Mouse (Mus musculus) urinary bladder, postnatal 14 days (tissue): ENCODE results near the gene Zfp811.
"Not testable (repeated sequence)": the region's sequence is repeated elsewhere in the genome, so short reads cannot be mapped to it uniquely, and the experiment has no call there.

ENCODE experiments used
- DNase-seq: peaks from one replicate; pipeline ENCODE4 v3.0.0; 2021; ENCODE audit warnings: low spot score

The Zfp811 gene

DNA sequence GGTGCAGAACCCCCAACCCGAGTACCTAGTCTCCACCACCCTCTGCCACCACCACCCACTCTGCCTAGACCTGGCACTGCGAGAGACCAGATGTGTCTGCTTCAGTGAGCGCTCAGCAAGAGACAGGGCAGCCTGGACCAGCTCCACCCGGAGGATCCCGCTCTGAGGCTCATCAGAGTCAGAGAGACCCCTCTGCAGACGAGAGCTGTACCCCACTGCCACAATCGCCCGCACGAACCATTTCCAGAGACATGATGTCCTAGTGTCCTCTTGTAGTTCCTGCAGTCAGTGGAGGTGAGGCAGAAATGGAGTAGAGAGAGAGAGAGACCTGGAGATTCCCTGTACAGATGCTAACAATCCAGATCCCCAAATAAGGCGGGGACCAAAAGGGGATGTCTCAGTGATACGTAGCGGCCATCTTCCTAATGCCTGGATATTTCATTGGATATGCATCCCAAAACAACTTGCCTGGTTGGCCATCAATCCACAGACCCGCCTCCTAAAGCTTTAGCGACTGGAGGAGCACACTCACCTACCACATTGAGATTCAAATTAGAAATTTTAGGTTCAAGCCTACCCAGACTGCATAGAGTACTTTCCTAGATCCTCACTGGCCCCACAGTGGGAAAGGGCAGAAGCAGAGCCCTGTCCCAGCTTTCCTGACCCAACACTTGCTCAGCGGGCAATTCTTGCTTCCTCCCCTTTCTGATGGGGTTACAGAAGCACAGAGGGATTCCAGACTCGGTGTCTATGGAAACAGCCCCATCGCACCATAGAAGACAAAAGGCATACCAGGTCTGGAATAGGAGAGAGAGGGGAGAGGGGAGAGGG lies at the start of gene Zfp811:
Gene Zfp811 (minus strand): TSS at position 388 of the 831 bp plus-strand sequence.
- DNase-seq, result peak; percentile 19

DNA sequence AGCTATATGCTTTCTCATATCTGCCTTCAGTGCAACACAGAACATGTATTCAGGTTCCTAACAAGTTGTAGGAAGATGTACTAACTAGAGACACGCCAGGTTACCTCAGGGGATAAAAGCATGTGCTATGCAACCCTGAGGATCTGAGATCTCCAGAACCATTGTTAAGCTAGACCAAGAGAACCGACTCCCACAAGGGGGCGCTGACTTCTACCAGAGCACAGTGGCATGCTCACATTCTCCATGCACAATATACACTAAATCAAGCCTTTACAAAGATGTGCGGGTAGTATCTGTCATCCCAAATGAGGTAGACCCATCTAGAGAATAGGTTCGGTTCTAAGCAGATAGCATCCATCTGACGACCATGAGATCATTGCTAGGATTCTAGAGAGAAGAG lies 47.0 kb upstream of the Zfp811 start:
- DNase-seq, result not testable (repeated sequence)

DNA sequence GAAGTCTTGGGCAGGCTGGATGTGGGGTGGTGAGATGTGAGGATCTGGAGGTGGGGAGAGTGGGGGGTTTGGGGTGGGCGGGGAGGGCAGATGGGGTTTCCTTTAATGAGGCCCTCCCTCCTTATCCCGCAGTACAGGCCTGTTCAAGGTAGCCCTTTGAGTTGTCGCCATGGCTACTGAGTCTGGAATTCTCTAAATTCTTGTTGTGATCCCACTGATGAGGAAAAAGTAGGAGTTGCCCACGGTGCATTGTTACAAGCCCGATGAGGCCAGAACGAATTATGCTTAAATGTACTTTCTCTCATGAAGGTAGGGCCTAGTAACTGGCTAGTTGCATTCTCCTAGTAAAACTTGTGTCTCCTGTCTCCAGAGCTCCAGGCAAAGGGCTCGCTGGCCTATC lies 41.9 kb upstream of the Zfp811 start:
- no peak for DNase-seq

DNA sequence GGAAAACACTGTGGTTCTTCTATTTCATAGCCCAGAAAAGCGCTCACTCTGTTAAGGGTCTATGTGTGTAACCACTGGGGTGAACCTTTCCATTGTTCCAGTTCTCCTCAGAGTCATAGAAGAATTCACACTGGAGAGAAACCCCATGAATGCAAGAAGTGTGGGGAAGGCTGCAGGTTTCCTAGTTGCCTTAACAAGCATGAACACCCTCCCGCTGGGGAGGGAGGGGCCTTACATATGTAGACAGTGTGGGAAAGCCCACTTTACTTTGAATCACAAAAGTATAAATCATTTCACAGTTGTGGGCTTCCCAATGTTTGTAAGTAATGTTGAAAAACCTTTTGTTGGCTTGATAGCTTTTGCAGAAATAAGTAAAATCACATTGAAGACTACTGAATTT lies 31.7 kb upstream of the Zfp811 start:
- no peak for DNase-seq

DNA sequence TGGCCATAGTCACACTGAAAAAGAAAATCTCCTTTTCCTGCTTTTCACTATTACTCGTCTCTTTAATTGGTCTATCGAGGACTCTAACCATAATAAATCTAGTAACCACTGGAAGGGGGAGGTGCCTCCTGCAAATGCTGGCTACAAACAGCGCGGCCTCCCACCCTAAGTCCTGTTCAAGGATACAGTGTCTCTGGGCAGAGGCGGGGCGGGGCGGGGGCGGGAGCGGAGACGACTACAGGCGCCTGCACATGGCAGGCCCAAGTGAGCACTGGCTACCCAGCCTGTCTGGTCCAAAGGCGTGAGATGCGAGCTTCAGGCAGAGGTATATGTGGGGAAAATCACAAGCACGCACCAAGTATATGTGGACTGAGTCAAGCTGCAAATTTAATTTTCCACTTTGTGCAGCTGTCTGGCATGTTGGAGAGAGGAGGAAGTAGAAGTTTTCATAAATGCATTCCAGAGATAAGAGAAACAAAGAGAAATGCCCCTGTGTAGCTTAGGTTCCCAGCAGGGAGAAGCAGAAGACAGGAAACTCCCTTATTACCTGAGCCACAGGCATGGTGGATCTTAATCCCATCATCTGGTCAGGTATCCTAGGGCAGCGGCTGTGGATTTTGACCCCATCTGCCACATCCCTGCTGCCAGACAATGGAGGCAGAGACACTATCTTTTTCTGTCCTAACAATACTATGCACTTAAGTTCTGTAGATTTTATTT lies 29.5 kb upstream of the Zfp811 start:
- DNase-seq, result peak; percentile 8

DNA sequence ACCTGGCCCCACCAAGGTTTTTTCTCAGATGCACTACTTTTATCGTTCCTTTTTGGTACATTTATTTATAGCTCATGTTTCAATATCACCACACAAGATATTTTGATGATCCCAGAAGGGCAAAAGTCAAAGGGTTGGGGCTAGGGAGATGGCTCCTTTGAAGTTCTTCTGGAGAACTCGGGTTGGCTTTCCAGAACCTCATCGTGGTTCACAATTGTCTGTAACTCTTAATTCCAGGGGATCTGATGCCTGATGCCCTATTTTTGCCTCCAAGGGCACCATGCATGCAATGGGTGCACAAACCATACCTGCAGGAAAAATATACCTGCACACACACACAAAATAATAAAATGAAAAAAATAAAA lies 20.7 kb upstream of the Zfp811 start:
- no peak for DNase-seq

DNA sequence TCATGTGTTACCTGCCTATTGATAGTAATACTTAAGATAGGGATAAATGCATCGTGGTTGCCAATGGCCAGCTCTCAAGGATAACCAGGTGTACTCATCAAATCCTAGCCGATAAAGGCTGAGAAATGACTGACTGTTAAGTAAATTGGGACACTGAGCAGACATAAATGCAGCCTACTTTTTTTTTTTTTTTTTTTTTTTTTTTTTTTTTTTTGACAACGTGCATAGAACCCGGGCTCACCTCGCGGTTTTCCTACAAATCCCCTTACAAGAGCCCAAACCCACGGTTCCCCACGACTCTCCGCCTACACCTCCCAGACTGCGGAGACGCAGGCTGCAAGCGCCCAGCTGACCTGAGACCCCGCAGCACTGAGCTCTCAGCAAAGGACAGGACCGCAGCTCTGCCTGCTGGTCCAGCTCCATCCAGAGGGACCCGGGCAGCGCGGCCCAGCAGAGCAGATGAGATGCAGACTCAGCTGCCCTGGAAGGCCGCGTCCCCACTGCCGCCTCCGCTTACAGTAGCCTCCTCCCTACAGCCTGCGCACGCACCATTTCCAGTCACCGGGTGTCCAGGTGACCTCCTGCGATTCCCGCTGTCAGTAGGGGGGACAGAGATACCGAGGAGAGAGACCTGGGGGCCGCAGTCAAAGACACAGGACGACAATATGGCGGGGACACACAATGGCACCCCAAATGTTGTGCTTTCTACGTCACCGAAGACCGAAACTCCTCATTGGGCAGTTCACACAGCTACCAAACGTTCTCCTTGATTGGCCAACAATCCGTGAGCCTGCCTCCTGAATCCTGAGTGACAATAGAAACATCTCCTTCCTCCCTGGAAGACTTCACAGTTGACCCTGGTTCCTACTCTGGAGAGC lies 20.0 kb upstream of the Zfp811 start, which contains the start of gene Zfp799:
Gene Zfp799 (minus strand): TSS at position 722 of the 878 bp plus-strand sequence.
- peak; percentile 69 for DNase-seq

DNA sequence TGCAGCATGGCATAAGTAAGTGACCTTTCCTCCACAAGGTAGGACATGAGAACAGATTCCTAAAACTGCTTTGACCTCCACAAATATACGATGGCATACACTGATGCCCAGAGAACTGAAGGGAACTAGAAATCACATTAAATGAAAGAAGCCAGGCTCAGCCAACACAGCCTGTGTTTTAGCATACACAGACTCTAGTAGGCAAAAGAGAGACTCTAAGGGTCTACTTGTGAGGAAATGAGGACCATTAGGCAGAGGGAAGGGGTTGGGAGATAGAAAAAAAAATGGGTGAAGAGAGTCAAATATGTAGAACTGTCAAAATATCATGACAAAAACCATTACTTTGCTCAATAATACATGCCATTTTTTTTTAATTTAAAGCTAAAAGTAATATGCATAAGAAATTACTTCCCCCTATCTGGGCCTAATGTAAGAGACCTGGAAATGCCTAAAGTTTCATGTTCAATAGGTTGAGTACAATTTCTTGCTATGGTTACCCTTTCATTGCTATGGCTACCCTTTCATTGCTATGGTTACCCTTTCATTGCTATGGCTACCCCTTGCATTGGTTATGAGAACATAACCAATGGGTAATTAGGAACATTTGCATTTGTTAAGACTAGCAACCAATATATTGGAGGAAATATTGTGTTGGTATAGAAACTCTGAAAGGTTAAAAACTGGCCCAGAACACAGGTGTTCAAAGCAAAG lies 6.5 kb upstream of the Zfp811 start:
- no peak for DNase-seq

DNA sequence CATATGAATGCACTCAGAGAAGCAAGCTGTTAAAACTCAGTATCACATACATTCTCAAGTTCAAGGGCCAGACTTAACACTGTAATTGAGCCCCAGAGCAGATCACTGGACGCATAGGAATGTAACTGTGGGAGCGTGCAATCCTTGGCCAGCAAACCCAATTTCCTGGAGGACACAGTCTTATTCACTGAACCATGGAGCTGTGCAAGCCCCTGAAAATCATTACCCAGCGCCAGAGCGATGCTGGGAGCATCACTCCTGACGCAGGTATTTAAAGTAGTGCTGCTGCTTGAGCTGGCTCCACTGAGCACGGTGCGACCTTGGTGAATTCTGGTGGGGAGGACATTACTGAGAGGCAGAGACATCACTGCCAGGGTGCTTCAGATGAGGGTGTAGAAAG lies 4.4 kb upstream of the Zfp811 start:
- DNase-seq, result no peak

DNA sequence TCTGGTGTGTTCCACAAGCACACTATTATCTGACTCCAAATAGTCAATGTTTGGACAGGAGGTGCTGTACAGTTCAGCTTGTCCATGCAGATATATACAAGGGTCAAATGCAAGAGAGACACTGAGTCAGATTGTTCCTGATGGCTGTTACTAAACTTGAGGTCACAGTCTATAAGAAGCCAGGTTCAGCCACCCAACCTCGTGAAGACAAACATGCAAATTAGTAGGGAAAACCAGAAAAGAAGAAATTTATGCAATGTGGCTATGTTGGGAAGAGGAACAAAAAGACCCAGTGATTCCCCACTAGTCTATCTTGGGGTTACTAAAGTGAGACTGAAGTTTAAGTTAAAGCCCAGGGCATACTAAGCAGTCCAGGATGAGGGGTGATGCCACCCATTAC lies 917 bp upstream of the Zfp811 start:
- DNase-seq, result no peak

DNA sequence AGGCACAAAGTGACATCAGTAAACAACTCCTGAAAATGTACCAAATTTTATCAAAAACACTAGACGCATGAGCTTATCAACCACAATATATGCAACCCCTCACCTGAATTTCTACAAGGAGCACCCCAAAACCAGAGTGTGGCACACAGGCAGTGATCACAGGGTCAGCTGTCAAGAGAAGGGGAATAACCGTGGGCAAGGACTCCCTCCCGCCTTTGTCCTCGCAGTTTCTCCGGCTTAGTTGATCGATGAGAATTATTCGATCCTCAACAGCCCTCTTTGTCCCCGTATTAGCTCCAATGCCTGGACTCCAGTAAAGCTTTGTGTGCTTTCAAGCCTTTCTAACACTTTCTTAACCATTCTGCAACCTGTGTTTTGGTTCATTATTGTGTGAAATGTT lies 810 bp downstream of the Zfp811 start:
- DNase-seq, result no peak

DNA sequence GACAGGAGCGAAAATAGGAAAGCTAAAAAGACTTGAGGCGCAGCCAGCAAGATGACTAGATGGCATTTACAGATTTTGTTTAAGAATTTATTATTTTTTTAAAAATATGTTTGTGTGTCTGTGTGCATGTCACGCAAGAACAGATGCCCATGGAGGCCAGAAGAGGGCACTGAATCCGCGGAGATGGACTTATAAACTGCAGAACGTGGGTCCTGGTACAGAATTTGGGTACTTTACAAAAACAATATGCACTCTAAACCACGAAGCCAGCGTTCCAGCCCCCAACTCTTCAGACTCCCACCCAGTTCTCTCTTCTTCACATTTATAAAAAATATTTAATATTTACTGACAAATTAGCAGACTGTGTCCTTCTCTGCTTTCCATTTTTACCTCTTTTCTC lies 20.5 kb downstream of the Zfp811 start:
- no peak for DNase-seq

DNA sequence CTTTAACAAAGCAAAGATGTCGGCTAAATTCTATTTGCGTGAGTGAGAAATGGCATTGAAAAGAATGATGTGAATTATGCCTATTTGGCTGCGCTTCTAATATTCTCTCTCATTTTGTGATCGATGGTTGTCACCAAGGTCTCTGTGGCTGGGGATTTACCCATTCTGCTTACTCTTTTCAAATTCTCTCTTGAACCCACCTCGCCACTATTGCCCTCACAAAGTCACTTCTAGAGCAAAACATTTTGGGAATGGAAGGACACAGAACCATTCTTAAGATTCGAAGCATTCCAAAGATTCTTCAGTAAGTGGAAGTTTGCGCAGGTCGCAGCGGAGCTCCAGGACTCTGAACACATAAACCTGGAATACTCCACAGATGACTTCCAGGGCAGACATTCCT lies 21.2 kb downstream of the Zfp811 start:
- no peak for DNase-seq

DNA sequence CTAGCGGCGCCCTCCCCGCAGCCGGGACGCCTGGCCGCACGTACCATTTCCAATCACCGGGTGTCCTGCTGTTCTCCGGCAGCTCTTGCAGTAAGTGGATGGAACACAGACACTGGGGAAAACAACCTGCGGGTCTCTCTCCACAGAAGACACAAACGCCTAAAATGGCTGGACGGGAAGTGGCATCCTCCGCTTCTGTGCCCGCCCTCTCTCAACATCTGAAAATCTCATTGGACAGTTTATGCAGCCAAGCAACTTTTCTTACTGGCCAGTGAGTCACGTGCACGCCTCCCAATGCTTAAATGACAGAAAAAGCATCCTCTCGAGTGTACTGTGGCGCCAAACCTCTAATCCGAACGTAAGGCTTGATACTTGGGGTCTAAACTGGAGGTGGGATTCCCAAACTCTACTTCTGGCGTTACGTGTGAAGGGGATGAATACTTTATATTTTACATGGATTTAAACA lies 21.6 kb downstream of the Zfp811 start, which contains the start of gene Zfp871:
Gene Zfp871 (minus strand): TSS at position 194 of the 466 bp plus-strand sequence.
- peak; percentile 86 for DNase-seq

DNA sequence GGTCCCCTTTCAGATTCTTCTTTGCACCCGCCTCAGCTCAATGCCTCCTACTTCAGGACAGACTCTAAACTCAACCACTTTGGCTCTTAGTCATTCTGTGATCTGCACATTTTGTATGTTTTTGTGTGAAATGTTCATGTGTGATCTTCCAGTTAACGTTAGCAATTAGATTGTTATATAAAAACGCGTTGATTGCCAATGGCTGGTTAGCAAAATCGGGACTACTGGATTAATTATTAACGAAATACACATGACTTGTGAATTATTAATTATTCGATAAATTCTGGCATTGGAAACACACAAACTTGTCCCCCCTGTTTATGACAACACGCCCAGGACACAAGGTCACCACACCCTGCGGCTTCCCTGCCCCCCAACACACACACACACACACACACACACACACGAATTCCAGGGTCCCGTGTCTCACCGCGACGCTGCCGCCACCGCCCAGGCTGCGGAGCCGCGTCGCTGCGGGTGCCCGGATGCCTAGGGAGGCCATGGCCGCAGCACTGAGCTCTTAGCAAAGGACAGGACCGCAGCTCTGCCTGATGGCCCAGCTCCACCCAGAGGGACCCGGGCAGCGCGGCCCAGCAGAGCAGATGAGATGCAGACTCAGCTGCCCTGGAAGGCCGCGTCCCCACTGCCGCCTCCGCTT lies 22.2 kb downstream of the Zfp811 start:
- DNase-seq, result peak; percentile 51

DNA sequence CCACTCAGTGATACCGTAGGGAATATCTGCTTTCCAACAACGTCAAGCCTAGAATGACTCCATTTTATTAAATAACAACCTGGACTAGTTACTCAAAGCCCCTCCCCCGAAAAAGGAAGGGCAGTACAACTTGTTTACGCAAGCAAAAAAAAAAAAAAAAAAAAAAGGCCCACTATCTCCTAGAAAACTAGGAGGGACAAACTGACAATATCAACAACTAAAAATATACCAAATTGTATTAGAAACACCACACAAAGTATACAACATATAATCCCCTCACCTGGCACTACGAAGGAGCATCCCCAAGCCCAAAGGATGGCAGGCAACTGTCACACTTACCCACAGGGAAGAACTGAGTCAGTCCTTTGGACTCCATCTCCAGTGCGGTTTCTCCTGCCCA lies 22.8 kb downstream of the Zfp811 start:
- DNase-seq, result no peak

DNA sequence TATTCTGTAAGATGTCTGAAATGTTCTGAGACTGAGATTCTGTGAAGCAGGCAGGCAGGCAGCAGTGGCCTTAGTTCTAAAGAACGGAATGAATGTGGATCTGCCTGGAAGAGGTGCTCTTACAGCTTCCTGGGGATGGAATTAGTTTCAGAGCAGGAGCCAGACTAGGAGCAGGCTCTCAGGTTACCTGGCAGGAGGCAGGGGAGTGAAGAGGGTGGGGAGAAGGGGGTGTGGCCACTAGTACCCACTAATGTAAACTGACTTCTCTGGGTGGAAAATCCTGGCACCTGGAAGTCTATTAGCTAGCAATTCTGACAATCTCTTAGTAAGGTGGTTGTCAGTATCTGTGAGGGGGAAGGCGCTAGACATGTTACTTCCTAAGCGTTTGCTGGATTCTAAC lies 24.1 kb downstream of the Zfp811 start:
- DNase-seq, result no peak

DNA sequence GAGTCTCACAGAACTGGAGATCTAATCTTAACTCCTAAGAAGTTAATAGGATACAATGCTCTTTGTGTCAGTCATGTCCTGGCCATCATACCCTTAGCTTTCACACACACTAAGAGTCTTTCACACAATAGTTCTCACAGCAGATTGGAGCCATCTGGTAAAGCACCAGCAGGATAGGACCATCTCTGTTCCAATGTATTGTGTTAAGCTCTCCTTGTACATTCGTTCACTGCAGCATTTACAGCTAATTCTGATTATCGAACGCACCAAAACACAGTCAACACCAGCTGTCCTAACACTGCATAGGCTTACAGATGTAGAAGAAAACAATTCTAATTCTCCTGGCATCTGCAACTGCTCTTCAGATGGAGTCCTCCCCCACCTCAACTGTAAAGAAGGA lies 32.2 kb downstream of the Zfp811 start:
- DNase-seq, result no peak

DNA sequence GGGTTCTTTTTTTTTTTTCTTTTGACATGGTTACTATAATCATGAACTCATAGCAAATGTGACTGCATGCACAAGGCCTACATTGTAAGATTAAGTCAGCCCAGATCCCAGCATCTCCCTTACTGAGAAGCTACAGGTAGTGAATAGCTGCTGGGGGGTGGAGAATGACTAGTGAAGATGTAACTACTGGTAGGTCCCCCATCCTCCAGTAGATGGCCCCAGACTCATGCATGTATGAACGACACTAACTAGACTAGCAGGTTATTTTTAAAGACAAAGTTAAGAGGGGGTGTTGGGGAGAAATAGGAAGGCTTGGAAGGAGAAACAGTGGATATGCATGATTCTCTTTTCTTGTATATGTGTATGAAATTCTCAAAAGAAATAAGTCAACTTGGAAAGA lies 38.5 kb downstream of the Zfp811 start:
- DNase-seq, result no peak

DNA sequence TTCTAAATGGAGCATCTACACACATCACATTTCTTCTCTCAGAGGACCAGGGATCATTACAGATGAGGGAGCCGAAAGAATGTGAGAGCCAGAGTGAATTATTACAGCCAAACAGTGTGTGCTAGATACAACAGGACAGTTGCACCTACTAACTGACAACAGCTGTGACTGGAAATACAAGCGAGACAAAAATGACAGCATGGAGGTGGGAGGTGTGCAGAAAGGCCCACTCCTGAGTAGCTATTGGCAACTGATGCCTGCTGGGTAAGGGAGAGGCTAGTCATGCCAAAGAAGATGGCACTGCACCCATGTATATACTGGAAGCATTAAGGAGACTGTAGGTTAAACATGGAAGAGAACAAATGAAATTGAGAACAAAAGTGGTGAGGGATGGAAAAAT lies 43.3 kb downstream of the Zfp811 start:
- DNase-seq, result no peak

DNA sequence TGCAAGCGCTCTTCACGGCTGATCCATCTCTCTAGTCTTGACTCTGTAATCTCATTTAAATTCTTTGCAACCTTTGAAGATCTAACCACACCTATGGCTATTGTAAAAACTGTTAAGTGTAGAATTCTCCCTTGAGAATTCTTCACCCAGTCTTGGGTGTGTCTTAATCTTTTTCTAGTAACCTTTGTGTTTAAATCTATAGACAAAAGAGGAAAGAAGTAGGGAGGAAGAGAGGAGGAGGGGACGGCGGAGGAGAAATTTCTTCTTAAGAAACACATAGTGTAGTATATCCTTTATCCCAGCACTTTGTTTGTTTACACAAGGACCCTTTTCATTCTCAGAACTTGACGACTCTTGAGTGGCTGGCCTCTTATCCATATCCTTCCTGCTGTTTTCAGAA lies 52.4 kb downstream of the Zfp811 start:
- DNase-seq, result no peak
